Mouse (Mus musculus) MEL (cell line): ENCODE results near the gene Cacng3. TPM values are rescaled to one million over a fixed set of nuclear protein-coding genes. Genes with fewer than 3 reads are reported as not detected.

Experiments
- DNase-seq: peaks from one replicate; pipeline ENCODE4 v3.0.0; 2011; ENCODE audit warnings: low read depth, low spot score
- H3K27ac ChIP-seq: 2 replicates; pipeline ENCODE4 v1.5.1; 2012; ENCODE audit warnings: low read depth, mild to moderate bottlenecking, control low read depth, low read length, moderate library complexity; ENCODE audit not compliant: control insufficient read depth
- H3K27me3 ChIP-seq, 2 experiments: fragments of 150-350 bp in 1 of 2; sonication (generic) in 1 of 2; 2 replicates each; pipeline ENCODE4 v1.6.1; 2012; ENCODE audit warnings: low read length in 2 of 2, mild to moderate bottlenecking in 2 of 2, improper control_type of control experiment in 1 of 2, moderate library complexity in 1 of 2; ENCODE audit not compliant: insufficient read depth in 2 of 2, control insufficient read depth in 1 of 2
- H3K36me3 ChIP-seq, 2 experiments: 2 replicates each; pipeline ENCODE4 v1.6.1; 2012 to 2014; ENCODE audit warnings: low read length in 2 of 2, improper control_type of control experiment in 1 of 2, inconsistent platforms in 1 of 2, mild to moderate bottlenecking in 1 of 2; ENCODE audit not compliant: insufficient read depth in 2 of 2, control insufficient read depth in 1 of 2
- H3K4me1 ChIP-seq, 2 experiments: fragments of 150-350 bp in 1 of 2; sonication (generic) in 1 of 2; 2 replicates each; pipeline ENCODE4 v1.6.1; 2012; ENCODE audit warnings: low read length in 2 of 2, improper control_type of control experiment in 1 of 2, mild to moderate bottlenecking in 1 of 2; ENCODE audit not compliant: insufficient read depth in 2 of 2, control insufficient read depth in 1 of 2
- H3K4me3 ChIP-seq, 2 experiments: fragments of 150-350 bp in 1 of 2; sonication (generic) in 1 of 2; 2 replicates each; pipeline ENCODE4 v1.5.1; 2012; ENCODE audit warnings: low read depth in 2 of 2, low read length in 2 of 2, mild to moderate bottlenecking in 2 of 2, moderate library complexity in 2 of 2, control low read depth in 1 of 2, improper control_type of control experiment in 1 of 2; ENCODE audit not compliant: control insufficient read depth in 1 of 2, insufficient read depth in 1 of 2
- H3K79me2 ChIP-seq: 2 replicates; pipeline ENCODE4 v1.6.1; 2012; ENCODE audit warnings: mild to moderate bottlenecking, low read length, moderate library complexity; ENCODE audit not compliant: control insufficient read depth, poor library complexity, insufficient read depth
- H3K9ac ChIP-seq: 2 replicates; pipeline ENCODE4 v1.6.1; 2012; ENCODE audit warnings: low read depth, mild to moderate bottlenecking, control low read depth, low read length, moderate library complexity; ENCODE audit not compliant: control insufficient read depth, poor library complexity, severe bottlenecking
- H3K9me3 ChIP-seq: fragments of 150-350 bp; sonication (generic); replicated peaks from 2 replicates; pipeline ENCODE4 v1.6.1; 2012; ENCODE audit warnings: mild to moderate bottlenecking, low read length, improper control_type of control experiment, moderate library complexity; ENCODE audit not compliant: insufficient read depth
- CHD2 ChIP-seq: IDR thresholded peaks from 2 replicates; pipeline ENCODE4 v1.6.1; 2011; ENCODE audit warnings: low read length, improper control_type of control experiment
- ELF1 ChIP-seq: IDR thresholded peaks from 2 replicates; pipeline ENCODE4 v1.6.1; 2014; ENCODE audit warnings: low read depth, mild to moderate bottlenecking, inconsistent platforms, low read length, improper control_type of control experiment, moderate library complexity
- EP300 ChIP-seq, 2 experiments: IDR thresholded peaks; 2 replicates each; pipeline ENCODE4 v1.6.1; 2011; ENCODE audit warnings: improper control_type of control experiment in 2 of 2, low read length in 2 of 2, low read depth in 1 of 2, mild to moderate bottlenecking in 1 of 2
- GATA1 ChIP-seq: IDR thresholded peaks from 2 replicates; pipeline ENCODE4 v1.6.1; 2011; ENCODE audit warnings: low read depth, low read length, improper control_type of control experiment
- HCFC1 ChIP-seq: IDR thresholded peaks from 2 replicates; pipeline ENCODE4 v1.6.1; 2012; ENCODE audit warnings: low read depth, mild to moderate bottlenecking, inconsistent platforms, low read length, improper control_type of control experiment, moderate library complexity
- JUND ChIP-seq: IDR thresholded peaks from 2 replicates; pipeline ENCODE4 v1.6.1; 2011; ENCODE audit warnings: low read depth, mild to moderate bottlenecking, improper control_type of control experiment, low read length
- KAT2A ChIP-seq: conservative IDR thresholded peaks from 2 replicates; pipeline ENCODE4 v1.6.1; 2012; ENCODE audit warnings: low read depth, low read length, improper control_type of control experiment, inconsistent platforms
- MEF2A ChIP-seq: IDR thresholded peaks from 2 replicates; pipeline ENCODE4 v1.6.1; 2014; ENCODE audit warnings: low read depth, mild to moderate bottlenecking, inconsistent platforms, low read length, improper control_type of control experiment; ENCODE audit not compliant: poor library complexity, insufficient replicate concordance, severe bottlenecking; ENCODE audit errors: extremely low read depth
- MYB ChIP-seq: IDR thresholded peaks from 2 replicates; pipeline ENCODE4 v1.6.1; 2011; ENCODE audit warnings: mild to moderate bottlenecking, low read depth, low read length, improper control_type of control experiment
- MYC ChIP-seq: IDR thresholded peaks from 2 replicates; pipeline ENCODE4 v1.6.1; 2011; ENCODE audit warnings: low read depth, mild to moderate bottlenecking, low read length, improper control_type of control experiment, moderate library complexity
- NELFE ChIP-seq: IDR thresholded peaks from 2 replicates; pipeline ENCODE4 v1.6.1; 2011; ENCODE audit warnings: low read depth, low read length, improper control_type of control experiment
- NRF1 ChIP-seq: IDR thresholded peaks from 2 replicates; pipeline ENCODE4 v1.6.1; 2014; ENCODE audit warnings: low read depth, mild to moderate bottlenecking, inconsistent platforms, low read length, improper control_type of control experiment, moderate library complexity; ENCODE audit not compliant: poor library complexity, insufficient read depth, severe bottlenecking
- POLR2AphosphoS2 ChIP-seq: IDR thresholded peaks from 2 replicates; pipeline ENCODE4 v1.6.1; 2011; ENCODE audit warnings: low read length, improper control_type of control experiment
- POLR2AphosphoS5 ChIP-seq: IDR thresholded peaks from 2 replicates; pipeline ENCODE4 v1.6.1; 2012; ENCODE audit warnings: low read depth, borderline replicate concordance, mild to moderate bottlenecking, inconsistent platforms, low read length, moderate library complexity, mixed read lengths
- RCOR1 ChIP-seq: IDR thresholded peaks from 2 replicates; pipeline ENCODE4 v1.6.1; 2012; ENCODE audit warnings: low read depth, mild to moderate bottlenecking, inconsistent platforms, low read length, improper control_type of control experiment
- SMC3 ChIP-seq: IDR thresholded peaks from 2 replicates; pipeline ENCODE4 v1.6.1; 2011; ENCODE audit warnings: low read depth, low read length, improper control_type of control experiment
- ZKSCAN1 ChIP-seq: IDR thresholded peaks from 2 replicates; pipeline ENCODE4 v1.6.1; 2012; ENCODE audit warnings: low read depth, mild to moderate bottlenecking, inconsistent platforms, low read length, improper control_type of control experiment, moderate library complexity
- polyA plus RNA-seq, 2 experiments: library from polyadenylated mRNA; stranded (reverse) in 1 of 2; unstranded in 1 of 2; fragments of >175 nt in 1 of 2; fragments of >200 nt in 1 of 2; gene quantifications; 2 replicates each; pipeline versions ENCODE4 v1.2.1 to v1.2.4; 2012; ENCODE audit warnings: low replicate concordance in 2 of 2, low read depth in 1 of 2; ENCODE audit not compliant: insufficient read length in 2 of 2, insufficient read depth in 1 of 2, missing spikeins in 1 of 2
- total RNA-seq: library from RNA; depleted of rRNA; stranded (reverse); fragments of 300-350 nt; gene quantifications from 2 replicates; pipeline ENCODE4 v1.2.3, GENCODE M21; 2012

Cacng3 gene
- total and polyA plus RNA-seq, 3 experiments: not detected

- DNase-seq: no peak
- Histone ChIP-seq H3K9me3 (no peaks in the 10 kb centered on the region), H3K27ac (no peak overlapping the region), H3K27me3 (no peaks in the 10 kb centered on the region), H3K36me3 (no peaks in the 10 kb centered on the region), H3K4me3 (no peak overlapping the region), H3K4me1 (no peaks in the 10 kb centered on the region), H3K79me2 (no peaks in the 10 kb centered on the region), H3K9ac (no peak overlapping the region)
- TF ChIP-seq ZKSCAN1 (no peak), HCFC1 (no peak)
These were observed 57.9 kb downstream of the Cacng3 start for GRCm38 (mm10) chr7:122728186-122728585.

DNA sequence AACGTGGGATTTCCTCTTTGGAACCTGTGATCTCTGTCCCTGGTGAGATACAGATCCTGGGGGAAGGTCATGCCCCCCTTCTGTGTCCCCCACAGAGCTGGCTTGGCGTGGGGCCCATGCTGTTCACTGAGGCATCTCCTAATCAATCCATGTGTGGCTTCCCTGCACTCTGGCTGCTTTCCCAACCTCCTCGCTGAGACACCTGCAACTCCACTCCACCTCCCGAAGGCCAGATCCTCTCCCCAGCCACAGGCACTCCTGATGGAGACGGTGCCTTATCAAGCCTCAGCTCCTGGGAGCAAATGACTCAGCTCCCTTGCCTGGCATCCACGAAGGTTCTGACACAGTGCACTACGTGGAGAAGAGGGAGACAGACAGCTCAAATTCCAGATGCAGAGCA, 58.6 kb downstream of the Cacng3 start:
- Histone ChIP-seq H3K4me3 (no peak overlapping the region), H3K9ac (no peak overlapping the region), H3K27me3 (no peaks in the 10 kb centered on the region), H3K36me3 (no peaks in the 10 kb centered on the region), H3K27ac (no peak overlapping the region), H3K79me2 (no peaks in the 10 kb centered on the region), H3K4me1 (no peaks in the 10 kb centered on the region), H3K9me3 (no peaks in the 10 kb centered on the region)
- TF ChIP-seq MYB: no peak
- TF ChIP-seq, all 39 proteins: peak for 0
- DNase-seq: no peak

GRCm38 (mm10) chr7:122735323-122735722, 65.0 kb downstream of the Cacng3 start:
- no peak overlapping the region for H3K4me3 ChIP-seq
- no peak for TF ChIP-seq EP300 (IDR thresholded peaks at IDR 0.05; ENCODE audit: low read depth in 1 of 2, low read length in 2 of 2)
- no peak for TF ChIP-seq MYB
- no peak for TF ChIP-seq POLR2AphosphoS5
- TF ChIP-seq POLR2AphosphoS2: no peak
- no peak for TF ChIP-seq ELF1
- TF ChIP-seq MYC: no peak
- TF ChIP-seq MEF2A: no peak
- no peak for TF ChIP-seq NRF1
- no peak for TF ChIP-seq KAT2A
- no peak for TF ChIP-seq SMC3
- TF ChIP-seq CHD2: no peak
- no peak for TF ChIP-seq RCOR1
- TF ChIP-seq NELFE: no peak
- TF ChIP-seq JUND: no peak
- no peak for TF ChIP-seq GATA1
- H3K27ac ChIP-seq: no peak overlapping the region
- H3K9me3 ChIP-seq: no peaks in the 10 kb centered on the region
- no peaks in the 10 kb centered on the region for H3K27me3 ChIP-seq
- H3K36me3 ChIP-seq: no peaks in the 10 kb centered on the region
- DNase-seq: no peak
- no peak overlapping the region for H3K9ac ChIP-seq
- H3K4me1 ChIP-seq: no peaks in the 10 kb centered on the region
- no peaks in the 10 kb centered on the region for H3K79me2 ChIP-seq
